Mouse (Mus musculus) retina, embryonic 14.5 days (tissue): ENCODE measurements at regions not wholly inside any gene's neighbourhood (a gene's known extent, or its start where the extent isn't known, plus 50 kb on each side); places are given as distances from the start of the nearest gene placed in this dataset.
"Not testable (repeated sequence)": the region's sequence is repeated elsewhere in the genome, so short reads cannot be mapped to it uniquely, and the experiment has no call there.

Experiments
- DNase-seq: peaks from one replicate; pipeline ENCODE4 v3.0.0-alpha.2; 2015; ENCODE audit warnings: low spot score

DNA sequence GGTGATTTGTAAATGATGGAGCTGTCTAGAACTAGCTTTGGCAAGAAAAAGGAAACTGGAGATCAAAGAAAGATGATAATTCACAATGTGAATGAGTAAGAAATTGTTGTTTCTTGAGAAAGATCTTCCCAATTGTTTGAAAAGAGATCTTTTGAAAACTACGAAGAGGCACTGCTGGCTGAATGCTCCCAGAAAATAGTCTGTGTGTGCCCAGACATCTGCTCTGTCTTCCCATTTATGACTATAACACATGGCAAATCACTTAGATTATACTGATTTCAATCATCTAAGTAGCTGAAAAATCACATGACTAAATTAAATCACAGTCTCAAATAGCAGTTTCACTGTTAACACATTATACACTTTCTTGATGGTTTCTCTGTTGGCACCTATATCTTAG, 434.2 kb upstream of the Sema6d start:
- no peak for DNase-seq

DNA sequence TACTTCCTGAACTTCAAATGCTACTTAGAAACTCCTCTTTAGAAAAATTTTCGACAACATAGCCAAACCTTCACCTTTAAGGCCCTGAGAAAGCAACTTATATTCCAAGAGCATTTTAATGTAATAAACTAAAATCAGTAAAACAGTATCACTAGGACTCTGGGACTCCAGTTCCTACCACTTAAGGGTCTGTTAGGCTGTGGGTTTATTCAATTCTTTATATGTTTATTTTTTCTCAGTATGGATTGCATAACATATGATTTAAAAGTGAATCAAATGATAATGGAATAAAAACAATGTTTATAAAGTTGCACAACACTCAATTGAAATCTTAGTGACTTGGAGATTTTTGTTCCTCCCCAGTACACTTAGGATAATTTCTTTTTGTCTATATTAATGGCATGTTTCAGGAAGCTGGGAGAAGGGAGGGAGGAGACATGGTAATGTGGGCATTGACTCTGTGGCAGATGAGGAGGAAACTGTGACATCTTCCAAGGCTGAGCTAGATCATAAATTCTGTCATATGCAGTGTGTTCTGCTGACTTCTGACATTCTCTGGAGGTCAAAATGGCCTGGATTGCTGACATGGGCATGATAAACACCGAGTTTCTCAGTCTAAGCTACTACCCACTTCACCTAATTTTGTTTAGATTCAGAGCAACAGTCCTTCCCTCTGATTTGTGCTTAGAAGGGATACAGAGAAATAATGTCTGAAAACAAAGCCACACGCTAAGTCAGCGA, 401.3 kb upstream of the Sema6d start:
- DNase-seq, result no peak

DNA sequence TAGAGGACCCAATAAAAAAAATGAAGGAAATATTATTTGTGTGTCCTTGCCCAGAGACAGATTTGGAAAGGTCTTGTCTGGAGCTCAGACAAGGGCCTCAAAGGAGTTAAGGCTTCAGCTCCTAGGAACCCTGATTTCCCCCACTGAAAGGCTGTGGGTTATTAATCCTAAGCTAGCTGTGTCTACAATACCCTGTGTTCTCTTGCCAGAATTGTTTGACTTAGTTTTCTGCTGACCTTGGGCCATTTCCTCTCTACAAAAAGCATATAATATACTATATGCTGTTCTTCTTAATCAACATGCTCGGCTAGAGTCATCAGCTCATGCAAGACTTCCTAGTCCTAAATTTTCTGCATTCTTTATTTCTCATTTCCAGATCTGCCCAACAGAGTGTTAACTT, 400.0 kb upstream of the Sema6d start:
- no peak for DNase-seq

DNA sequence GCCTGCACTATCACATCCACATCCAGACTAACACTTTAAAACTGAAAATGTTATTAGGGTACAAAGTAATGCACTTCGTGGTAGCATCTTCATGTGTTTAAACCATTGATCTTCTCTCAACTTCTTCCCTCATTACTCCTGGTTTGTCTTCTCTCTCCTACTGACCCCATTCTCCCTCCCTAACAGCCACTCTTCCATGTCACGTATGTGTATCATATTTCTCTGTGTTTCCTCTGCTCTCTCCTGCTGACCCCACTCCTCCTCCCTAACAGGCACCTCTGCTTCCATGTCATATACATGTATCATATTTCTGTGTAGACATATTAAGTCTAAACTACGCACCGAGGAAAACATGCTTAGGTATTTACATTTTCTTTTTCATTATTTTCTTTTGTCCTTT, 350.1 kb upstream of the Sema6d start:
- DNase-seq, result no peak

DNA sequence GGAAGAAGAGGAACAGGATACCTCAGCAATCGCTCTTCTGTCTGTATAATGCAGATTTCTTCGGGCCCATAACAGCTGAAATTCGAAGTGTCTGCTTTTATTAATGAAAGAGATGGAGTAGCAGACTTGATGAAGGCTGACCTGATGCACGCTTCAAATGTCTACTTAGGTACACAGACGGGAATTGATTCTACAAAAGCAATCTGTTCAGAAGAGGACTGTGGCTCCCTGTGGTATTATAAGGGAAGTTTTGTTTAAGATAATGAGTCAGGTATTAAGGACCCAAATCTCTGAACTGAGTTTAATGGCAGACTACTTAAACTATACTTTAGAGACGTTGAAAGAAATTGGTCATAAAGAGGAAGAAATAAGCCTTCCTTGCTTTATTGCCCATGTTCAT, 349.2 kb upstream of the Sema6d start:
- DNase-seq, result no peak

DNA sequence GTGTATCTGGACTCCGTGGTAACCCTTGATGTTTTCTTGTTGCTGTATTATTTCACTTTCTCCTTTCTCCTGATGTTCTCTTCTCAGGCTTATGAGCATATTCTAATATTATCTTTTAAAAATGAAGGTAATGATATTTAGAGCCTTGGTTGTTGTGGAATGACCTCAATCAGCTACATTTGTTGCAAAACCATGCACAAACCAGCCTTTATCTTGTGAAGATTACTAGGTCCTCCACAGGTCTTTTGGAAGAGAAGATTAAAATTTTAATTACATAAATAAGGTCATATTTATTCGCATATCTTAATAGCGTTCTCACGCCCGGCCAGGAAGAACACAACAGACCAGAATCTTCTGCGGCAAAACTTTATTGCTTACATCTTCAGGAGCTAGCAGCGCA, 335.5 kb upstream of the Sema6d start:
- no peak for DNase-seq

DNA sequence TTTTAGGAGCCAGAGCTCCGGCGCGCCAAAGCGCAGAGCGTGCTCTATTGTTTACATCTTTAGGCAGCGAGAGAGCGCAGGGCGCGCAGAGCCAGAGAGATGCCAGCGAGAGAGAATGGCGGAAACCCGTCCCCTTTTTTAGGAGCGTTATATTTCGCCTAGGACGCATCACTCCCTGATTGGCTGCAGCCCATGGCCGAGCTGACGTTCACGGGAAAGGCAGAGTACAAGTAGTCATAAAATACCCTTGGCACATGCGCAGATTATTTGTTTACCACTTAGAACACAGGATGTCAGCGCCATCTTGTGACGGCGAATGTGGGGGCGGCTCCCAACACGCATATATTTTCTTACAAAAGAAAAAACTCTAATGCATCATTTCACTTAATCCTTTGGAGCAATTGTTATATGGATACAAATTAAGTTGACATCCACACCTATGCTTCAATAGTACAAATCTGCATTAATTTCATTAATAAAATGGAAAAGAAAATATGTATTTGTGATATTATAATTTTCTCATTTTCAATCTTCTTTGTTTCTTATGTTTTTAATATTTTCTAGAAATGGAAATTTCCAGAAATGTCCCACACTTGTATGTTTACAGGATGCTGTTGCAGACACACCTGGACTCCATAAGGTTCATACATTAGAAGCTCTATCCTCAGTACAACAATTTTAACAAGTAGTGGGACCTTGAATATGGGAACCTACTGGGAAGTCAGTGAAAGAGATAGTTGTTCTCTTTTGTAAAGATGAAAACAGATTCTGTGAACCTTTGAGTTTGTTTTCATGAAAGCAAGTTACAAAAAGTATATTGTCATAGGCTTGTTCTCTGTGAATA, 334.9 kb upstream of the Sema6d start:
- not testable (repeated sequence) for DNase-seq

DNA sequence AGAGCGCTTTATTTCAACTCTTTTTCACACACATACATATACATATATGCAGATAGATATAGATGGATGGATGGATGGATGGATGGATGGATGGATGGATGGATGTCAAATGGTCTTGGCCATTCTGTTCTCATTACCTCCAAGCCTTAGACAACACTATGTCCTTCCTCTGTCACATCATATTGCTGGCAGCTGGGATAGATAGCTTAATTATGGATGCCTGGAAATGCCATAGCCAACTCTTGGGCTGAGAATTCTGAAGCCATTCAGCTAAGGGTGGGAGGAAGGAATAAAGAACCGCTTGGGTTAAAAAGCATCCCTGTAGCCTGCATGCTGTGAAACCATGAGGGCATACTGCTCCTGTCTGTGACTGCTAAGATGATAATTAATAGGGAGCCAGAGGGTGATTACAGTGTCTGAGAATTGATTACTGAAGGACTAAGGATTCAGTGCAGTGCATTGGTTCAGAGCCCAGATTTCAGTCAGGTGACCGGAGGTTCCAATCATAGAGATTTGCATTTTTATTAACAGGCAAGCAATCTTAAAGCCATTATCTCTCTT, 290.5 kb upstream of the Sema6d start:
- DNase-seq, result no peak

DNA sequence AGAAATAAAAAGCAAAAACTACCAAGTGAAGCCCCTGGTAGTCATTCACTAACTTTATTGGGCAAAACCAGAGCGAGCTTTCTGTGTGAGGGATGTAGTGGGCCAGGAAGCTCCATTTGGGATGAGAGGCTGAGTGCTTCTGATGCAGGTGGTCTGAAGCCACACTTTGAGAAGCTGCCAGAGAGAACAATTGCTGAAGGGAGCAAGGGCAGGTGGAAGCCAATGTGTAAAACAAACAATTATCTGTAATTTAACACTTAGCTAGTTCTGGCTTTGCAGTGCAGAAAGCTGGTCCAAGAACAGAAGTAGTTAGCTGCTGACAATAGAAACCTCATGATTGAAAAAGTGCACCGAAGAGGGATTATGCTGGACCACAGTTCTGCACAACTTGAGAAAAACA, 284.1 kb upstream of the Sema6d start:
- no peak for DNase-seq

DNA sequence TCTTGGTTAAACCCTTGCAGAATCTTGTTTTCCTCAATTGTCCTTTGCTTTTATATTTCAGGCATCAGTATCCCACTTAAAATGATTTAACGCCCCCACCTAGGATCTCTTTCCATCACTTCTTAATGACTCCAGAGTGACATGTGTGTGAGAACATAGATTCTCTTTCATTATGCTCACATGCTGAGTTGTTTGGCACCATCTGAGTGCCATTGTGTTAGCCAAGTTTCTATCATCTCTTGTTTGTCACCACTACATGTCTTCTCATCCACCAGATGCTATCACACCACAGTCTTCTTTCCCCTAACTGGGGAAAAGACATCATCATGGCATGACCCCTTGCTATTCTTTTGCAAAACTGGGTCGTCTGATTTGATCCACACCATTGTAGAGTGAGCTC, 283.4 kb upstream of the Sema6d start:
- DNase-seq, result no peak

DNA sequence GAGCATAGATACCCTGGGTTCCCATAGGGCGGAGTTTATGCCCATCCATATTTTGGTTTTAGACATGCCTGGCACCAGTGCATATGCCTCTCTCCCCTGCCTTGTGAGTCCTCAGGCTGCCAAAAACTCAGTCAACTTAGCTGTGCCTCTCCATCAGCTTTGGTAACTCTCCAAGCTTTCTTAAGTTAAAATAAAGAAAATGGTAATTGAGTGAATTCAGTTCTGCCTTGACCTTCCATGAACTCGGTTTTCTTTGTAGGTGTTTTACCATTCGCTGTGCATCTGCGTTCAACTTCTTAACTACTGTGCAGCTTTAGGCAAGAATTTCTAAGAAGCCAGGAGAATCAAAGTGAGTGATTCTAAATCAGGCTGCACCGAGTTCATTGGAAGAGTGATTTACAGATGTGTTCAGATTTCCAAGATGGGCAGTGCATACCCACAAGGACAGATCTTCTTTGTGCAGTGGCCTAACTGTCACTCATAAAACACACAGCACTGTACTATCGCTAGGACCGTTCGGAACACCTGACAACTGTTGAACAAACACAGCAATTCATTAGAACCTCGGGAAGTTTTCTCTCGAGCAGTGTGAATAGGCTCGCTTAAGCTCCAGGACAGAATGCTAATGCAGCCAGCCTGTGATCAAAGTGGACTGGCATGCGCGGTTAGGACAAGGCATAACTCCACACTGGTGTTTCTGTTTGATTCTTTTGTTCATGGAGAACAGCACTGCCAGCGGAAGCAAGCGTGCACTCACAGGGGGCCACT, 276.4 kb upstream of the Sema6d start:
- DNase-seq, result peak; percentile 34

DNA sequence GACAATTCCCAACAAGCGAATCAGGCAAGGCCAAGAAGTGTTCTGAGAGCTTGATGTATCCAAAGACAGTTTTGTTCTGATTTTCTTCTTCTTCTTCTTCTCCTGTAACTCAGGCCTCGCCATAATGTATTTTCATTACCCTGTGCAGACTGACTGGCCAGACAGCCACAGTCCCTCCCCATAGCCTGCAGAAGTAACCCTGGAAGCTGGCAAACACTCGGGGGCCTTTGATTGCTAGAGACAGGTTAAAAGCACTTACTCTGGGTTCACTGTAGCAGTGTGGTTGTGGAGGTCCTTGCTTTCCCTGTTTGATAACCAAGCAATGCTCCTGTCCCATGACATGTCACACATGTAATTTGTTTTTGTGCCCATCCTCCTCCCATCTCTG, 275.8 kb upstream of the Sema6d start:
- no peak for DNase-seq

DNA sequence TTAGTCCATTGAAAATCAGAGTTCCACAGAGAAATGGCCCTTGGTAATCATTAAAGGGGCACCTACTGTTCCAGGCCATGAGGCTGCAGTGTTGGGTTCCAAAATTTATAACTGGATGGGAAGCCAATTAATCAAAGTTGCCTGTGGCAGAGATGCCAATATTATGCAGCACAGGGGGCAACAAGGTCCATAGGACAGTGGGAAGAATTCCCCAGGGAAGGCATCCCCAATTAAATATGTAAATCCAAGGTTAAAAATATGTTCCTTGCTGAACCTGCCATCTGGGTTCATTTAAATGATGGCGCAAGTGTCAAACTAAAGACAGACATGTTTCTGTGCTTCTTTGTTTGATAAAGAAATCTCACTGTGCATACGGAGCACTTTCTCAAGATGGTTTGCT, 273.1 kb upstream of the Sema6d start:
- no peak for DNase-seq

DNA sequence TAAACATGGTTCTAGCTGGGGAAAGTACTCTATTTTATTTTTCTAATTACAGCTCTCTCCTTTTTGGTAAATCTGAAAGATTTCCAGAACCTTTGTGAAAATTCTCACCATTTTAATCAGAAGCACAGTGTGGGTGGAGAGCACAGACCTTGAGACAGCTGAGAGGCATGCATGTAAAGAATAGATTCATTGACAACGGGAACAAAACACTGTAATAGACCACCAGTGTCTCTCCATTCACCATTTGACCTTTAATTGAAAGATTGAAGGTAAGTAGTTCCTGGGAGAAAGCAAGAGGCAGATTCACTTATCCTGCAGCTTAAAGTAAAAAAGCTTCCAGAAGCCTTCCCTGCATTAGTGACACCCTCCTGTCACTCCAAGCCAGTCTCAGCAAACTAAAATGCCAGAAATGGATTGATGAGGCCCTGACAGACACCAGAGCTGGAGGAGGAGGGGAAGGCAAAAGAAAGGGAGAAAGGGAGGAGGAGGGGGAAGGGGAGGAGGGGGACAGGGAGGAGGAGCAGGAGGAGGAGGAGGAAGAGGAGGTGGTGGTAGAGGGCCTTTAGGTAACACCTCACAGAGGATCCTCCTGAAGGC, 256.1 kb upstream of the Sema6d start:
- DNase-seq, result no peak
